Mouse (Mus musculus): ENCODE measurements at regions not wholly inside any gene's neighbourhood (a gene's known extent, or its start where the extent isn't known, plus 50 kb on each side); places are given as distances from the start of the nearest gene placed in this dataset.

GRCm38 (mm10) chr12:71429561-71430200 is 120.0 kb downstream of the Dact1 start:
- DNase-seq (ENCODE audit: low read depth, low spot score): no peak

- DNase-seq (ENCODE audit: low read depth, low spot score): no peak
These were observed 120.6 kb downstream of the Dact1 start for GRCm38 (mm10) chr12:71430331-71430730.

- no peak for DNase-seq (ENCODE audit: low read depth, low spot score)
These were observed 121.4 kb downstream of the Dact1 start for GRCm38 (mm10) chr12:71431116-71431515.

GRCm38 (mm10) chr12:71433549-71434200 is 124.0 kb downstream of the Dact1 start:
- no peak for DNase-seq (ENCODE audit: low read depth, low spot score)

GRCm38 (mm10) chr12:71438254-71438653 is 128.6 kb downstream of the Dact1 start:
- no peak for DNase-seq (ENCODE audit: low read depth, low spot score)

- DNase-seq (ENCODE audit: low read depth, low spot score): no peak
These were observed 131.2 kb downstream of the Dact1 start for GRCm38 (mm10) chr12:71440863-71441262.

GRCm38 (mm10) chr12:71441272-71441671 is 131.6 kb downstream of the Dact1 start:
- DNase-seq (ENCODE audit: low read depth, low spot score): no peak

GRCm38 (mm10) chr12:71446177-71446891 is 136.7 kb downstream of the Dact1 start:
- DNase-seq (ENCODE audit: low read depth, low spot score): no peak

GRCm38 (mm10) chr12:71446892-71447268 is 137.2 kb downstream of the Dact1 start:
- DNase-seq (ENCODE audit: low read depth, low spot score): no peak

GRCm38 (mm10) chr12:71449032-71449431 is 139.3 kb downstream of the Dact1 start:
- DNase-seq (ENCODE audit: low read depth, low spot score): no peak

- DNase-seq (ENCODE audit: low read depth, low spot score): no peak
These were observed 140.4 kb downstream of the Dact1 start for GRCm38 (mm10) chr12:71450128-71450527.

GRCm38 (mm10) chr12:71450680-71451463 is 141.2 kb downstream of the Dact1 start:
- DNase-seq (ENCODE audit: low read depth, low spot score): no peak

GRCm38 (mm10) chr12:71456900-71457299 is 147.2 kb downstream of the Dact1 start:
- no peak for DNase-seq (ENCODE audit: low read depth, low spot score)

GRCm38 (mm10) chr12:71458559-71459176 is 149.0 kb downstream of the Dact1 start:
- no peak for DNase-seq (ENCODE audit: low read depth, low spot score)

- no peak for DNase-seq (ENCODE audit: low read depth, low spot score)
These were observed 151.0 kb downstream of the Dact1 start for GRCm38 (mm10) chr12:71460643-71461042.

GRCm38 (mm10) chr12:71467820-71468219 is 158.1 kb downstream of the Dact1 start:
- no peak for DNase-seq (ENCODE audit: low read depth, low spot score)

- no peak for DNase-seq (ENCODE audit: low read depth, low spot score)
These were observed 158.6 kb downstream of the Dact1 start for GRCm38 (mm10) chr12:71468324-71468723.

- no peak for DNase-seq (ENCODE audit: low read depth, low spot score)
These were observed 161.5 kb downstream of the Dact1 start for GRCm38 (mm10) chr12:71470983-71471715.

- no peak for DNase-seq (ENCODE audit: low read depth, low spot score)
These were observed 162.0 kb downstream of the Dact1 start for GRCm38 (mm10) chr12:71471720-71472119.

- no peak for DNase-seq (ENCODE audit: low read depth, low spot score)
These were observed 166.6 kb downstream of the Dact1 start for GRCm38 (mm10) chr12:71476238-71476637.

GRCm38 (mm10) chr12:71477691-71478090 is 168.0 kb downstream of the Dact1 start:
- DNase-seq (ENCODE audit: low read depth, low spot score): no peak

Measured in CD4-positive helper T cell, adult 2 months (primary cell).